Mouse (Mus musculus): ENCODE measurements at regions not wholly inside any gene's neighbourhood (a gene's known extent, or its start where the extent isn't known, plus 50 kb on each side); places are given as distances from the start of the nearest gene placed in this dataset.

GRCm38 (mm10) chr10:8943698-8944097, 57.8 kb upstream of the Sash1 start:
- peak in 1 of 2 experiments; percentile 26 for DNase-seq (ENCODE audit: extremely low spot score in 1 of 2, low spot score in 2 of 2)
- intact Hi-C loops (cut with DNase I) = no loop called here

- DNase-seq (ENCODE audit: extremely low spot score in 1 of 2, low spot score in 2 of 2) = peak in 1 of 2 experiments; percentile 23
- intact Hi-C loops (cut with DNase I) = no loop called here
Observed at GRCm38 (mm10) chr10:8942967-8943471, 57.1 kb upstream of the Sash1 start.

- DNase-seq (ENCODE audit: extremely low spot score in 1 of 2, low spot score in 2 of 2) = peak in 1 of 2 experiments; percentile 28
- intact Hi-C loops (cut with DNase I) = no loop called here
Observed at GRCm38 (mm10) chr10:8936369-8936768, 50.5 kb upstream of the Sash1 start.
